Mouse (Mus musculus) cerebellum, postnatal 14 days (tissue): ENCODE measurements at regions not wholly inside any gene's neighbourhood (a gene's known extent, or its start where the extent isn't known, plus 50 kb on each side); places are given as distances from the start of the nearest gene placed in this dataset.
A peak's percentile ranks its signal among the peaks of the same experiment; 100 is the strongest.

Experiments used
- DNase-seq, 2 experiments: peaks; one replicate each; pipeline ENCODE4 v3.0.0; 2021; ENCODE audit warnings: mixed read lengths in 2 of 2

GRCm38 (mm10) chr8:44094818-44095217 is 385.0 kb upstream of the Adam34 start:
- DNase-seq = no peak

GRCm38 (mm10) chr8:44093491-44093890 is 383.6 kb upstream of the Adam34 start:
- DNase-seq = no peak

GRCm38 (mm10) chr8:44082057-44082456 is 372.2 kb upstream of the Adam34 start:
- no peak for DNase-seq

GRCm38 (mm10) chr8:44058846-44059245 is 349.0 kb upstream of the Adam34 start:
- DNase-seq = no peak

- DNase-seq = peak; percentile 69 to 81
Measured at GRCm38 (mm10) chr8:44042572-44043355, 332.9 kb upstream of the Adam34 start.

- DNase-seq = no peak
Measured at GRCm38 (mm10) chr8:44034211-44034610, 324.4 kb upstream of the Adam34 start.

- DNase-seq = no peak
Measured at GRCm38 (mm10) chr8:44031376-44031775, 321.5 kb upstream of the Adam34 start.

GRCm38 (mm10) chr8:44030972-44031371 is 321.1 kb upstream of the Adam34 start:
- no peak for DNase-seq

- DNase-seq = no peak
Measured at GRCm38 (mm10) chr8:44027738-44028137, 317.9 kb upstream of the Adam34 start.

GRCm38 (mm10) chr8:44025926-44026325 is 316.1 kb upstream of the Adam34 start:
- DNase-seq = peak; percentile 76 to 84

GRCm38 (mm10) chr8:44024028-44024427 is 314.2 kb upstream of the Adam34 start:
- no peak for DNase-seq
